Mouse (Mus musculus) lung, postnatal 0 days (tissue): Measurements from ENCODE around the gene Gm20388.

Experiments
- CTCF ChIP-seq: IDR thresholded peaks from 2 replicates; pipeline ENCODE4 v1.5.1; 2016; ENCODE audit warnings: antibody characterized with exemption, mild to moderate bottlenecking
- EP300 ChIP-seq: IDR thresholded peaks from 2 replicates; pipeline ENCODE4 v1.6.1; 2016; ENCODE audit warnings: antibody characterized with exemption, mild to moderate bottlenecking, control low read depth

GRCm38 (mm10) chr8:121705174-121705573, 1794.5 kb downstream of the Gm20388 start:
- TF ChIP-seq CTCF (no peak), EP300 (no peak)
